Mouse (Mus musculus) c-Kit-positive CD71-negative TER-119-negative erythroid progenitor cells, embryonic 14.5 days (primary cell): ENCODE measurements around the gene H2afb1.
"Not testable (repeated sequence)": the region's sequence is repeated elsewhere in the genome, so short reads cannot be mapped to it uniquely, and the experiment has no call there.

Experiments
- DNase-seq: peaks from one replicate; pipeline ENCODE4 v3.0.0-alpha.2; 2013; ENCODE audit warnings: low read depth

The H2afb1 gene

GRCm38 (mm10) chrX:117014457-117014856, at the start of gene H2afb1:
Gene H2afb1 (plus strand): TSS chrX:117014757.
- DNase-seq, result not testable (repeated sequence)

DNA sequence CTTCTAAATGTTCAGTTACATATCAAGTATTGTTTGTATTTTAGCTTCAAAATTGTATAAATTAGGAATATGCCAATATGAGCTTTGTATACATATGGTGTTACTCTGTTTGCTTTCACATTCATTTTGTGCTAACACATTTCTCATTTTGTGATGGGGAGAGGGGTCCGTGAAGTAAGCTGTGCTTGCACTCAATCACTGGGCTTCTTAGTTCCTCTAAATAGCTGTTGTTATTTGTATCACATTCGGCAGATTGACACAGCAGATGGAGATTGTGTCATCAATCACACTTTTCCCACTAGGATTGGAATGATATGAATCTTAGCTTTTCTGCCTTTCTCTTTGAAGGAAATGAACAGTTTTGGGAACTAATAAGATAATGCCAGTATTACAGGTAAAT, 21.5 kb downstream of the H2afb1 start:
- DNase-seq, result no peak
